Mouse (Mus musculus) brain, embryonic 14.5 days (tissue): ENCODE measurements around the gene Dcp1a. TPM values are rescaled to one million over a fixed set of nuclear protein-coding genes. Genes with fewer than 3 reads are reported as not detected.
A peak's percentile ranks its signal among the peaks of the same experiment; 100 is the strongest.
"Not testable (repeated sequence)": the region's sequence is repeated elsewhere in the genome, so short reads cannot be mapped to it uniquely, and the experiment has no call there.

Experiments used
- DNase-seq: peaks from one replicate; pipeline ENCODE4 v3.0.0-alpha.2; 2011; ENCODE audit warnings: low read depth
- CTCF ChIP-seq: fragments of 200-500 bp; IDR thresholded peaks from 2 replicates; pipeline ENCODE4 v1.5.1; 2012; ENCODE audit warnings: inconsistent platforms, mild to moderate bottlenecking, moderate library complexity, borderline replicate concordance; ENCODE audit not compliant: insufficient read depth, insufficient read length; ENCODE audit errors: extremely low read depth
- POLR2A ChIP-seq: fragments of 200-500 bp; IDR thresholded peaks from 2 replicates; pipeline ENCODE4 v1.6.1; 2012; ENCODE audit warnings: mild to moderate bottlenecking, inconsistent platforms, borderline replicate concordance; ENCODE audit not compliant: poor library complexity, insufficient read depth, insufficient read length, severe bottlenecking; ENCODE audit errors: extremely low read depth
- polyA plus RNA-seq: library from polyadenylated mRNA; depleted of rRNA; stranded (reverse); fragments of >200 nt; gene quantifications from 2 replicates; pipeline ENCODE4 v1.2.3, GENCODE M21; 2012

Gene Dcp1a
- polyA plus RNA-seq, 1 experiment, result 35.4 TPM

GRCm38 (mm10) chr14:30529454-30529853, 50.1 kb downstream of the Dcp1a start:
- no peak for DNase-seq
- no peak for TF ChIP-seq POLR2A
- TF ChIP-seq CTCF, result no peak

- no peak for TF ChIP-seq POLR2A
- no peak for TF ChIP-seq CTCF
- DNase-seq, result peak; percentile 90
These were observed 51.5 kb downstream of the Dcp1a start for GRCm38 (mm10) chr14:30530726-30531269.

GRCm38 (mm10) chr14:30531431-30531830, 52.1 kb downstream of the Dcp1a start:
- TF ChIP-seq CTCF (no peak), POLR2A (no peak)
- no peak for DNase-seq

- no peak for DNase-seq
- TF ChIP-seq POLR2A (no peak), CTCF (no peak)
These were observed 52.6 kb downstream of the Dcp1a start for GRCm38 (mm10) chr14:30531896-30532295.

- DNase-seq, result no peak
- no peak for TF ChIP-seq POLR2A
- TF ChIP-seq CTCF, result no peak
These were observed 54.6 kb downstream of the Dcp1a start for GRCm38 (mm10) chr14:30533780-30534450.

- TF ChIP-seq POLR2A (no peak), CTCF (no peak)
- peak; percentile 79 for DNase-seq
These were observed 62.2 kb downstream of the Dcp1a start for GRCm38 (mm10) chr14:30541541-30541940.

- DNase-seq, result not testable (repeated sequence)
These were observed 64.0 kb downstream of the Dcp1a start for GRCm38 (mm10) chr14:30543331-30543730.

GRCm38 (mm10) chr14:30548131-30548720, 68.9 kb downstream of the Dcp1a start, which contains the start of gene Tkt:
TSS of gene Tkt (plus strand) at chr14:30548359.
- DNase-seq, result peak; percentile 82
- TF ChIP-seq POLR2A, result no peak
- TF ChIP-seq CTCF, result no peak

GRCm38 (mm10) chr14:30548965-30549776, 69.8 kb downstream of the Dcp1a start:
- DNase-seq, result peak; percentile 97
- TF ChIP-seq POLR2A (peak; percentile 75; the same call in 1 of the 2 replicates), CTCF (no peak)

- no peak for TF ChIP-seq CTCF
- no peak for TF ChIP-seq POLR2A
- peak; percentile 59 for DNase-seq
These were observed 70.4 kb downstream of the Dcp1a start for GRCm38 (mm10) chr14:30549777-30550149.
